Mouse (Mus musculus) heart, adult 2 months (tissue): ENCODE results near the gene Prss40. TPM values are rescaled to one million over a fixed set of nuclear protein-coding genes. Genes with fewer than 3 reads are reported as not detected.

Source experiments
- DNase-seq, 2 experiments: peaks; one replicate each; pipeline ENCODE4 v3.0.0; 2021
- H3K27ac ChIP-seq: fragments of 200-600 bp; 2 replicates; pipeline ENCODE4 v1.8.1; 2022
- H3K27me3 ChIP-seq: fragments of 200-500 bp; 2 replicates; pipeline ENCODE4 v1.6.1; 2012; ENCODE audit warnings: mild to moderate bottlenecking, low read length, inconsistent platforms, mixed read lengths; ENCODE audit not compliant: control insufficient read depth, insufficient read depth
- H3K36me3 ChIP-seq: fragments of 200-500 bp; 2 replicates; pipeline ENCODE4 v1.6.1; 2012; ENCODE audit warnings: low read length, inconsistent platforms; ENCODE audit not compliant: control insufficient read depth, insufficient read depth
- H3K4me1 ChIP-seq: fragments of 200-500 bp; 2 replicates; pipeline ENCODE4 v1.6.1; 2011; ENCODE audit warnings: low read length; ENCODE audit not compliant: control insufficient read depth, insufficient read depth
- H3K4me3 ChIP-seq: fragments of 200-600 bp; 2 replicates; pipeline ENCODE4 v1.8.1; 2022
- H3K79me2 ChIP-seq: fragments of 200-500 bp; replicated peaks from 2 replicates; pipeline ENCODE4 v1.6.1; 2012; ENCODE audit warnings: mild to moderate bottlenecking, inconsistent platforms, low read length, moderate library complexity, mixed read lengths; ENCODE audit not compliant: control insufficient read depth, insufficient read depth
- H3K9ac ChIP-seq: fragments of 200-500 bp; 2 replicates; pipeline ENCODE4 v1.6.1; 2012; ENCODE audit warnings: low read depth, mild to moderate bottlenecking, control low read depth, inconsistent platforms, low read length, mixed read lengths
- CTCF ChIP-seq: fragments of 200-600 bp; IDR thresholded peaks from 2 replicates; pipeline ENCODE4 v1.8.1; 2022; ENCODE audit warnings: antibody characterized with exemption, mild to moderate bottlenecking, moderate library complexity
- EP300 ChIP-seq: fragments of 200-500 bp; IDR thresholded peaks from 2 replicates; pipeline ENCODE4 v1.6.1; 2011; ENCODE audit warnings: low read depth, low read length, control low read depth; ENCODE audit not compliant: insufficient read depth
- POLR2A ChIP-seq: fragments of 200-500 bp; IDR thresholded peaks from 2 replicates; pipeline ENCODE4 v1.6.1; 2011; ENCODE audit warnings: mild to moderate bottlenecking, low read depth, low read length, control low read depth; ENCODE audit not compliant: insufficient read depth
- WGBS: fragments of 180-500 bp; shearing (Covaris S2); methylation state at CpG from one replicate; pipeline ENCODE4 v1.1.7; 2018; 5-methylcytosine and 5-hydroxymethylcytosine counted together
- intact Hi-C: fragments of 180-260 bp; cut with DNase I; formaldehyde crosslinking; loops from one replicate; pipeline ENCODE4 v1.15.1; 2025
- polyA plus RNA-seq: library from polyadenylated mRNA; depleted of rRNA; stranded (reverse); fragments of >200 nt; gene quantifications from 2 replicates; pipeline ENCODE4 v1.2.3, GENCODE M21; 2012
- total RNA-seq, 2 experiments: library from RNA; stranded (reverse); gene quantifications; 2 replicates each; pipeline ENCODE4 v1.2.3; 2021

Prss40 gene
- total and polyA plus RNA-seq, 3 experiments, result not detected

- Histone ChIP-seq H3K27me3 (no peaks in the 10 kb centered on the region; the same call in 1 of the 2 replicates), H3K27ac (no peak overlapping the region), H3K4me1 (peaks cover 4% of the 10 kb centered on the region), H3K36me3 (no peaks in the 10 kb centered on the region), H3K9ac (no peak overlapping the region), H3K79me2 (no peaks in the 10 kb centered on the region), H3K4me3 (no peak overlapping the region)
- no peak for DNase-seq
- WGBS, result 80% methylated on average over 4 of the region's 4 CpGs
- TF ChIP-seq POLR2A (no peak), CTCF (no peak), EP300 (no peak)
- intact Hi-C loops, result no loop called here
Observed at GRCm38 (mm10) chr1:34513068-34513467, 47.7 kb downstream of the Prss40 start.

DNA sequence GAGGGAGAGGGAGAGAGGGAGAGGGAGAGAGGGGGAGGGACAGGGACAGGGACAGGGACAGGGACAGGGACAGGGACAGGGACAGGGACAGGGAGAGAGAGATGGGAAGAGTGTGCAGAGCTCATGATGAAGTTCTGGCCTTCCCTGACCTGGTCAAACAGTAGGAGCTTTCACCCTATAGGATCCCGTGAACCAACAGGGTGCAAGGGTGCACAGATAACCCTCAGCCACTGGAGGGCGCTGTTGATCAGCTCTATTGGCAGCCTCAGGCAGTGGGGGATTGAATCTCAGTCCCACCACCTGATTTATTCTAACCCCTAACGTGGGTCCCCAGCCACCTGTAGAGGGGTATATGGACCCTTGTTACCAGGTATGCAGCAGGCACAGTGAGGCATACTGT, 49.7 kb downstream of the Prss40 start:
- H3K36me3 ChIP-seq, result no peaks in the 10 kb centered on the region
- intact Hi-C loops, result loop anchor here (2.0 kb wide), 1 partner anchor 48 kb away; no protein-coding TSS in a partner anchor
- 14% methylated on average over 3 of the region's 3 CpGs for WGBS
- no peaks in the 10 kb centered on the region for H3K79me2 ChIP-seq
- H3K27ac ChIP-seq, result no peak overlapping the region
- peak in 1 of 2 experiments; percentile 32 for DNase-seq
- H3K9ac ChIP-seq, result no peak overlapping the region
- peaks cover 4% of the 10 kb centered on the region for H3K4me1 ChIP-seq
- no peaks in the 10 kb centered on the region; the same call in 1 of the 2 replicates for H3K27me3 ChIP-seq
- no peak overlapping the region for H3K4me3 ChIP-seq
- TF ChIP-seq CTCF, result peak; percentile 61
- TF ChIP-seq EP300, result no peak

GRCm38 (mm10) chr1:34510575-34510981, 50.2 kb downstream of the Prss40 start:
- intact Hi-C loops, result loop anchor here (2.0 kb wide), 1 partner anchor 48 kb away; no protein-coding TSS in a partner anchor
- Histone ChIP-seq H3K4me1 (peaks cover 4% of the 10 kb centered on the region), H3K27me3 (no peaks in the 10 kb centered on the region; the same call in 1 of the 2 replicates), H3K9ac (no peak overlapping the region; the same call in 1 of the 2 replicates), H3K27ac (no peak overlapping the region), H3K36me3 (no peaks in the 10 kb centered on the region), H3K79me2 (no peaks in the 10 kb centered on the region), H3K4me3 (no peak overlapping the region)
- 6% methylated on average over 7 of the region's 7 CpGs for WGBS
- no peak for TF ChIP-seq CTCF
- no peak for TF ChIP-seq EP300
- TF ChIP-seq POLR2A, result no peak
- DNase-seq, result peak in 1 of 2 experiments; percentile 13

DNA sequence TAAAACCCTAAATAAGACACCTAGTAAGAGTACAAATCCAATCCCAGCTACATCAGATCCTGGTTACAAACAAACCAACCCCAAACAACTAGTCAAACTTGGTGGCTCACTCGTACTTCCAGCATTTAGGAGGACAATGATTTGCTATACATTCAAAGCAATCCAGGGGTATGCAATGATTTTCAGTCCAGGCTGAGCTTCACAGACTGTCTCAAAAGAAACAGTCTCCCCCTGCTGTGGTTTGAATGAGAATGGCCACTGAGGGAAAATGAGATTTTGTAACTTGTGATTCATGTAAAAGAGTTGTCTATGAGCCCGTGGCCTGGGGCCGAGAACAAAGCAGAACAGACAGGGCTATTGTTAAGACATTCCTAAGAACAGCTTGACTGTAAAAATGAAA, 52.8 kb downstream of the Prss40 start:
- Histone ChIP-seq H3K79me2 (no peaks in the 10 kb centered on the region), H3K4me3 (no peak overlapping the region), H3K27me3 (no peaks in the 10 kb centered on the region; the same call in 1 of the 2 replicates), H3K4me1 (peaks cover 4% of the 10 kb centered on the region), H3K9ac (no peak overlapping the region), H3K27ac (no peak overlapping the region), H3K36me3 (no peaks in the 10 kb centered on the region)
- 85% methylated on average over 3 of the region's 3 CpGs for WGBS
- intact Hi-C loops, result no loop called here
- TF ChIP-seq CTCF (no peak), POLR2A (no peak), EP300 (no peak)
- DNase-seq, result no peak

DNA sequence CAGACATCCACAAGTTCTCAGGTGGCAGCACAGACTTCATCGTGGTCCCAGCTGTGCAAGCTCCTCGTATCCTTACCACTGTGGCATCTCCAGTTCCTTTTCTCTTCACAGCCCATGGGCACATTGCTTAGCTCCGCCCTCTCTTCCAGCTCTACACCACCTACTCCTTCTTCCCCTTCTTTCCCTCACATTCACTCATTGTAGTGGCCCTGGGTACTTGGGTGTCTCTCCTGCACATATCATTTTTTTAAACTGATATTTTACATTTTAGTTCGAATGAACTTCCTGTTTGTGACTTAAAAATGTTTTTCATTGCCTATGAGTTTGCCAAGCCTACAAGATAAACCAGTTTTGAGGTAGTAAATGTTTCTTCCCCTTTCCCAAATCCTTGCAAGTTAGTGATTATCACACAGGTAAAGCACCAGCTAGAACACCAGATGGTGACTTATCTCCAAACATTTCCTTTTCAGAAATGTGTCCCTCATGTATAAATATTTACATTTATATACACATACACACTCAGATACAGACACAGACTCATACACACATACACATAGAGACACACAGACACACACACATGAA, 54.7 kb downstream of the Prss40 start:
- no peaks in the 10 kb centered on the region; the same call in 1 of the 2 replicates for H3K27me3 ChIP-seq
- no peaks in the 10 kb centered on the region for H3K79me2 ChIP-seq
- no peaks in the 10 kb centered on the region for H3K36me3 ChIP-seq
- no peak for TF ChIP-seq POLR2A
- TF ChIP-seq EP300, result no peak
- intact Hi-C loops, result no loop called here
- peaks cover 4% of the 10 kb centered on the region for H3K4me1 ChIP-seq
- H3K27ac ChIP-seq, result no peak overlapping the region
- DNase-seq, result no peak
- WGBS, result 58% methylated on average over 4 of the region's 4 CpGs
- H3K9ac ChIP-seq, result no peak overlapping the region
- no peak overlapping the region for H3K4me3 ChIP-seq

GRCm38 (mm10) chr1:34505307-34505706, 55.4 kb downstream of the Prss40 start:
- H3K9ac ChIP-seq, result no peak overlapping the region
- H3K79me2 ChIP-seq, result no peaks in the 10 kb centered on the region
- no peaks in the 10 kb centered on the region for H3K36me3 ChIP-seq
- TF ChIP-seq CTCF, result no peak
- TF ChIP-seq POLR2A, result no peak
- TF ChIP-seq EP300, result no peak
- no peak overlapping the region for H3K27ac ChIP-seq
- 59% methylated on average over 7 of the region's 7 CpGs for WGBS
- DNase-seq, result no peak
- H3K4me3 ChIP-seq, result no peak overlapping the region
- no peaks in the 10 kb centered on the region for H3K4me1 ChIP-seq
- no peaks in the 10 kb centered on the region for H3K27me3 ChIP-seq
- intact Hi-C loops, result no loop called here
